Mouse (Mus musculus) limb, embryonic 13.5 days (tissue): ENCODE data around the gene Sowaha. TPM values are rescaled to one million over a fixed set of nuclear protein-coding genes. Genes with fewer than 3 reads are reported as not detected.
"Not testable (repeated sequence)": the region's sequence is repeated elsewhere in the genome, so short reads cannot be mapped to it uniquely, and the experiment has no call there.

Experiments used
- ATAC-seq: fragments of 200-750 bp; cut with Nextera tagmentation; 2 replicates; pipeline ENCODE4 v1.8.0; 2017; ENCODE audit warnings: low read depth, moderate number of reproducible peaks, moderate TSS enrichment; ENCODE audit not compliant: low FRiP score
- H3K27ac ChIP-seq: fragments of 300-500 bp; sonication (generic); 2 replicates; pipeline ENCODE4 v1.5.1; 2015; ENCODE audit warnings: inconsistent platforms, mild to moderate bottlenecking, moderate library complexity
- H3K27me3 ChIP-seq: fragments of 300-500 bp; sonication (generic); 2 replicates; pipeline ENCODE4 v1.6.1; 2015; ENCODE audit warnings: mild to moderate bottlenecking, inconsistent platforms
- H3K36me3 ChIP-seq: fragments of 300-500 bp; sonication (generic); 2 replicates; pipeline ENCODE4 v1.6.1; 2015; ENCODE audit warnings: inconsistent platforms, mild to moderate bottlenecking, moderate library complexity
- H3K4me1 ChIP-seq: fragments of 300-500 bp; sonication (generic); 2 replicates; pipeline ENCODE4 v1.6.1; 2015; ENCODE audit warnings: inconsistent platforms
- H3K4me2 ChIP-seq: fragments of 300-500 bp; sonication (generic); replicated peaks from 2 replicates; pipeline ENCODE4 v1.6.1; 2015; ENCODE audit warnings: inconsistent platforms, mild to moderate bottlenecking, moderate library complexity
- H3K4me3 ChIP-seq: fragments of 300-500 bp; sonication (generic); 2 replicates; pipeline ENCODE4 v1.5.1; 2015; ENCODE audit warnings: moderate library complexity, mild to moderate bottlenecking, inconsistent platforms
- H3K9ac ChIP-seq: fragments of 300-500 bp; sonication (generic); 2 replicates; pipeline ENCODE4 v1.6.1; 2015; ENCODE audit warnings: mild to moderate bottlenecking, inconsistent platforms
- H3K9me3 ChIP-seq: fragments of 300-500 bp; sonication (generic); 2 replicates; pipeline ENCODE4 v1.6.1; 2016; ENCODE audit warnings: inconsistent platforms
- WGBS: fragments of 180-500 bp; shearing (Covaris S2); methylation state at CpG from one replicate; pipeline ENCODE4 v1.1.7; 2015; 5-methylcytosine and 5-hydroxymethylcytosine counted together
- polyA plus RNA-seq: library from polyadenylated mRNA; unstranded; fragments of >200 nt; fragmentation: Nextera tagmentation; extraction: Ambion mirVana; gene quantifications from 2 replicates; pipeline ENCODE4 v1.2.1, GENCODE M21; 2015

Gene Sowaha
- polyA plus RNA-seq, 1 experiment from 2014 or later: 0.17 TPM

GRCm38 (mm10) chr11:53443861-53444260 is 36.2 kb downstream of the Sowaha start:
- no peak for ATAC-seq
- no peaks in the 10 kb centered on the region for H3K4me1 ChIP-seq
- no peak overlapping the region for H3K9ac ChIP-seq
- no peak overlapping the region for H3K27ac ChIP-seq
- H3K9me3 ChIP-seq: no peaks in the 10 kb centered on the region
- no peaks in the 10 kb centered on the region for H3K36me3 ChIP-seq
- no peak overlapping the region for H3K4me2 ChIP-seq
- WGBS: 37% methylated on average over 6 of the region's 6 CpGs
- no peak overlapping the region for H3K4me3 ChIP-seq
- no peaks in the 10 kb centered on the region for H3K27me3 ChIP-seq

GRCm38 (mm10) chr11:53441921-53442320 is 38.2 kb downstream of the Sowaha start:
- Histone ChIP-seq H3K27me3 (no peaks in the 10 kb centered on the region), H3K36me3 (no peaks in the 10 kb centered on the region), H3K4me3 (no peak overlapping the region), H3K9ac (no peak overlapping the region), H3K27ac (no peak overlapping the region), H3K4me1 (no peaks in the 10 kb centered on the region), H3K9me3 (no peaks in the 10 kb centered on the region), H3K4me2 (no peak overlapping the region)
- 50% methylated on average over 12 of the region's 12 CpGs for WGBS
- ATAC-seq: no peak

- no peak overlapping the region for H3K4me2 ChIP-seq
- H3K27ac ChIP-seq: no peak overlapping the region
- H3K36me3 ChIP-seq: no peaks in the 10 kb centered on the region
- H3K27me3 ChIP-seq: no peaks in the 10 kb centered on the region
- H3K9ac ChIP-seq: no peak overlapping the region
- no peaks in the 10 kb centered on the region for H3K9me3 ChIP-seq
- no peak overlapping the region for H3K4me3 ChIP-seq
- ATAC-seq: no peak
- WGBS: 91% methylated on average over 6 of the region's 6 CpGs
- peaks cover 3% of the 10 kb centered on the region; the same call in 1 of the 2 replicates for H3K4me1 ChIP-seq
Observed at GRCm38 (mm10) chr11:53436338-53436737, 43.7 kb downstream of the Sowaha start.

- no peak for ATAC-seq
Observed at GRCm38 (mm10) chr11:53435504-53435903, 44.6 kb downstream of the Sowaha start.

GRCm38 (mm10) chr11:53433057-53433456 is 47.0 kb downstream of the Sowaha start:
- Histone ChIP-seq H3K27ac (no peak overlapping the region), H3K9me3 (no peaks in the 10 kb centered on the region), H3K4me3 (no peak overlapping the region), H3K4me1 (peaks cover 14% of the 10 kb centered on the region), H3K27me3 (no peaks in the 10 kb centered on the region), H3K9ac (no peak overlapping the region), H3K36me3 (peaks cover 10% of the 10 kb centered on the region), H3K4me2 (no peak overlapping the region)
- ATAC-seq: no peak
- 61% methylated on average over 6 of the region's 6 CpGs for WGBS

More at GRCm38 (mm10) chr11:53435504-53435903, 44.6 kb downstream of the Sowaha start:
- no peaks in the 10 kb centered on the region for H3K9me3 ChIP-seq
- H3K27ac ChIP-seq: no peak overlapping the region
- H3K36me3 ChIP-seq: no peaks in the 10 kb centered on the region
- H3K4me1 ChIP-seq: peaks cover 4% of the 10 kb centered on the region; the same call in 1 of the 2 replicates
- WGBS: 83% methylated on average over 8 of the region's 8 CpGs
- no peak overlapping the region for H3K9ac ChIP-seq
- no peak overlapping the region for H3K4me3 ChIP-seq
- H3K27me3 ChIP-seq: no peaks in the 10 kb centered on the region
- no peak overlapping the region for H3K4me2 ChIP-seq

GRCm38 (mm10) chr11:53431347-53432056 is 48.6 kb downstream of the Sowaha start:
- WGBS: 16% methylated on average over 9 of the region's 9 CpGs
- H3K9ac ChIP-seq: peak overlapping the region; percentile 8; the same call in 1 of the 2 replicates
- peak; percentile 35; the same call in 1 of the 2 replicates for ATAC-seq

GRCm38 (mm10) chr11:53430670-53431346 is 49.3 kb downstream of the Sowaha start, which contains the start of the genes Uqcrq and Gdf9:
TSS of gene Uqcrq (minus strand) at chr11:53430831.
TSS of gene Gdf9 (plus strand) at chr11:53431023.
- H3K27me3 ChIP-seq: no peaks in the 10 kb centered on the region
- no peaks in the 10 kb centered on the region for H3K9me3 ChIP-seq
- H3K4me3 ChIP-seq: peak within 1 kb of the TSS; percentile 97
- H3K27ac ChIP-seq: peak within 1 kb of the TSS; percentile 61
- H3K4me2 ChIP-seq: peak within 1 kb of the TSS; percentile 91
- peak; percentile 96 for ATAC-seq
- H3K4me1 ChIP-seq: peaks cover 14% of the 10 kb centered on the region
- under 1% methylated on average over 44 of the region's 44 CpGs for WGBS
- H3K9ac ChIP-seq: peak within 1 kb of the TSS; percentile 96
- H3K36me3 ChIP-seq: peaks cover 15% of the 10 kb centered on the region

More at GRCm38 (mm10) chr11:53431347-53432056, 48.6 kb downstream of the Sowaha start:
- Histone ChIP-seq H3K9me3 (no peaks in the 10 kb centered on the region), H3K27ac (peak overlapping the region; percentile 61), H3K4me2 (peak overlapping the region; percentile 91), H3K36me3 (peaks cover 15% of the 10 kb centered on the region), H3K27me3 (no peaks in the 10 kb centered on the region), H3K4me3 (peak overlapping the region; percentile 97), H3K4me1 (peaks cover 14% of the 10 kb centered on the region)

GRCm38 (mm10) chr11:53430300-53430669 is 49.8 kb downstream of the Sowaha start:
- H3K27ac ChIP-seq: peak overlapping the region; percentile 61
- under 1% methylated on average over 34 of the region's 34 CpGs for WGBS
- peak overlapping the region; percentile 97 for H3K4me3 ChIP-seq
- peak overlapping the region; percentile 91 for H3K4me2 ChIP-seq
- H3K4me1 ChIP-seq: peaks cover 14% of the 10 kb centered on the region
- H3K27me3 ChIP-seq: no peaks in the 10 kb centered on the region
- peak; percentile 52; the same call in 1 of the 2 replicates for ATAC-seq
- no peaks in the 10 kb centered on the region for H3K9me3 ChIP-seq
- peaks cover 15% of the 10 kb centered on the region for H3K36me3 ChIP-seq
- H3K9ac ChIP-seq: peak overlapping the region; percentile 96

- Histone ChIP-seq H3K36me3 (peaks cover 15% of the 10 kb centered on the region), H3K9me3 (no peaks in the 10 kb centered on the region), H3K9ac (no peak overlapping the region), H3K27ac (no peak overlapping the region), H3K4me2 (peak overlapping the region; percentile 91), H3K27me3 (no peaks in the 10 kb centered on the region), H3K4me3 (peak overlapping the region; percentile 97; the same call in 1 of the 2 replicates), H3K4me1 (peaks cover 14% of the 10 kb centered on the region)
- no peak for ATAC-seq
Observed at GRCm38 (mm10) chr11:53429182-53429581, 50.9 kb downstream of the Sowaha start.

- Histone ChIP-seq H3K27ac (no peak overlapping the region), H3K4me2 (no peak overlapping the region), H3K9ac (no peak overlapping the region), H3K27me3 (no peaks in the 10 kb centered on the region), H3K4me1 (peaks cover 14% of the 10 kb centered on the region), H3K36me3 (peaks cover 15% of the 10 kb centered on the region), H3K4me3 (no peak overlapping the region), H3K9me3 (no peaks in the 10 kb centered on the region)
- no peak for ATAC-seq
- whole genome bisulfite sequencing: 94% methylated on average over 5 of the region's 5 CpGs
Observed at GRCm38 (mm10) chr11:53428716-53429057, 51.4 kb downstream of the Sowaha start.

GRCm38 (mm10) chr11:53427993-53428715 is 51.9 kb downstream of the Sowaha start:
- no peak for ATAC-seq
- H3K27ac ChIP-seq: no peak overlapping the region
- no peak overlapping the region for H3K4me2 ChIP-seq
- 85% methylated on average over 3 of the region's 3 CpGs for WGBS
- H3K9ac ChIP-seq: no peak overlapping the region
- H3K4me3 ChIP-seq: no peak overlapping the region
- no peaks in the 10 kb centered on the region for H3K27me3 ChIP-seq
- no peaks in the 10 kb centered on the region for H3K9me3 ChIP-seq
- H3K36me3 ChIP-seq: peaks cover 15% of the 10 kb centered on the region
- peaks cover 14% of the 10 kb centered on the region for H3K4me1 ChIP-seq

GRCm38 (mm10) chr11:53426914-53427313 is 53.2 kb downstream of the Sowaha start:
- not testable (repeated sequence) for H3K27me3 ChIP-seq, H3K9ac ChIP-seq, H3K4me2 ChIP-seq, ATAC-seq, H3K9me3 ChIP-seq, H3K27ac ChIP-seq, H3K4me3 ChIP-seq
- H3K36me3 ChIP-seq: peaks cover 18% of the 10 kb centered on the region
- WGBS: 72% methylated on average over 3 of the region's 3 CpGs
- H3K4me1 ChIP-seq: peaks cover 14% of the 10 kb centered on the region
